ENCODE assay signal across 9 mouse cellular contexts in genomic region chr2:160744040-160744822, GRCm38 (mm10). TPM values are rescaled to one million over a fixed set of nuclear protein-coding genes. Genes with fewer than 3 reads are reported as not detected.
DNase-seq lines count a peak whose midpoint lies in the region; ATAC-seq lines count a peak whose summit lies in the region.
"Had no signal": no experiment of that assay in that cellular context is flagged by ENCODE, and none has a peak within 500 bp of the region (broad histone marks: within the 10 kb centered on the region; RNA-seq: fewer than 3 reads in every experiment).

No protein-coding gene starts in this region.

- DNase-seq in liver, embryonic 11.5 days (ENCODE audit: low spot score) = no peak
- DNase-seq in adipocyte (ENCODE audit: low spot score) = peak; percentile 66
- DNase-seq in embryo, embryonic 9.5 days (ENCODE audit: extremely low spot score) = peak; percentile 42
- DNase-seq in heart, postnatal 14 days = peak; percentile 80 to 88
- DNase-seq in lung, postnatal 10 days = peak; percentile 91
- peak; percentile 41 for DNase-seq in spleen, adult 12 weeks (ENCODE audit: low spot score)
- no peak for DNase-seq in hindbrain, embryonic 14.5 days (ENCODE audit: low spot score)

- H3K4me1 ChIP-seq in liver, embryonic 15.5 days (replicated peaks) = peaks cover 17% of the 10 kb centered on the region
- H3K4me1 ChIP-seq in liver, embryonic 11.5 days (replicated peaks; ENCODE audit: control insufficient read depth, insufficient read depth, low read length) = peaks cover 37% of the 10 kb centered on the region
- H3K4me1 ChIP-seq in hindbrain, embryonic 14.5 days (replicated peaks; ENCODE audit: control insufficient read depth, insufficient read depth, low read length) = peaks cover 18% of the 10 kb centered on the region; the same call in 1 of the 2 replicates

- intact Hi-C loops in heart, postnatal 14 days (cut with DNase I) = no loop called here

- H3K27ac ChIP-seq in liver, embryonic 15.5 days (replicated peaks) = peak overlapping the region; percentile 4; the same call in 1 of the 2 replicates
- H3K27ac ChIP-seq in liver, embryonic 11.5 days (ENCODE audit: low read depth, low read length) = no peak overlapping the region
- no peak overlapping the region for H3K27ac ChIP-seq in hindbrain, embryonic 14.5 days

- 59% methylated on average over 7 of the region's 7 CpGs for WGBS in liver, embryonic 15.5 days (ENCODE audit: insufficient replicate concordance)
- 77% methylated on average over 7 of the region's 7 CpGs for WGBS in liver, embryonic 11.5 days
- WGBS in hindbrain, embryonic 14.5 days = 83% methylated on average over 7 of the region's 7 CpGs

- ATAC-seq in liver, embryonic 15.5 days (ENCODE audit: insufficient read depth) = no peak
- ATAC-seq in liver, embryonic 11.5 days (replicated peaks; ENCODE audit: low FRiP score) = no peak
- no peak for ATAC-seq in hindbrain, embryonic 14.5 days (ENCODE audit: low FRiP score)

- no peak overlapping the region for H3K9ac ChIP-seq in liver, embryonic 15.5 days
- H3K9ac ChIP-seq in liver, embryonic 11.5 days (ENCODE audit: low read depth, low read length) = no peak overlapping the region
- no peak overlapping the region for H3K9ac ChIP-seq in hindbrain, embryonic 14.5 days

- no peaks in the 10 kb centered on the region for H3K27me3 ChIP-seq in liver, embryonic 15.5 days
- H3K27me3 ChIP-seq in liver, embryonic 11.5 days (replicated peaks; ENCODE audit: control insufficient read depth, insufficient read depth, low read length) = no peaks in the 10 kb centered on the region
- H3K27me3 ChIP-seq in hindbrain, embryonic 14.5 days (ENCODE audit: control insufficient read depth, insufficient read depth, low read length) = no peaks in the 10 kb centered on the region

- no peaks in the 10 kb centered on the region for H3K9me3 ChIP-seq in liver, embryonic 15.5 days (replicated peaks)
- H3K9me3 ChIP-seq in liver, embryonic 11.5 days (ENCODE audit: control insufficient read depth, low read length) = no peaks in the 10 kb centered on the region
- no peaks in the 10 kb centered on the region for H3K9me3 ChIP-seq in hindbrain, embryonic 14.5 days (ENCODE audit: control insufficient read depth, low read length)

- no peak overlapping the region for H3K4me2 ChIP-seq in liver, embryonic 15.5 days
- no peak overlapping the region for H3K4me2 ChIP-seq in liver, embryonic 11.5 days
- H3K4me2 ChIP-seq in hindbrain, embryonic 14.5 days (replicated peaks) = no peak overlapping the region

- H3K36me3 ChIP-seq in liver, embryonic 15.5 days (replicated peaks) = peaks cover 4% of the 10 kb centered on the region; the same call in 1 of the 2 replicates
- peaks cover 15% of the 10 kb centered on the region for H3K36me3 ChIP-seq in liver, embryonic 11.5 days (ENCODE audit: control insufficient read depth, insufficient read depth, low read length)
- peaks cover 37% of the 10 kb centered on the region for H3K36me3 ChIP-seq in hindbrain, embryonic 14.5 days (replicated peaks; ENCODE audit: control insufficient read depth, insufficient read depth)

- H3K4me3 ChIP-seq in liver, embryonic 15.5 days (replicated peaks) = no peak overlapping the region
- no peak overlapping the region for H3K4me3 ChIP-seq in liver, embryonic 11.5 days (ENCODE audit: low read depth, low read length)
- H3K4me3 ChIP-seq in hindbrain, embryonic 14.5 days (replicated peaks; ENCODE audit: low read length) = no peak overlapping the region
- H3K4me3 ChIP-seq: myocyte had no signal

RNA-seq across cellular contexts. Expression of gene Plcg1, which starts 13.1 kb away (rescaled TPM):
- polyA plus RNA-seq in liver, embryonic 15.5 days (2015; fragmentation: Nextera tagmentation; extraction: Ambion mirVana) = 4.5 and 5.2 TPM in 2 replicates
- polyA plus RNA-seq in liver, embryonic 11.5 days (2014; fragmentation: Nextera tagmentation; extraction: Ambion mirVana) = 22.3 and 27.2 TPM in 2 replicates
- 10 to 100 TPM; 85.7 to 94.4 TPM for total RNA-seq in heart, postnatal 14 days (2021)
- polyA plus RNA-seq in hindbrain, embryonic 14.5 days (2014; fragmentation: Nextera tagmentation; extraction: Ambion mirVana) = 56.3 and 62.8 TPM in 2 replicates

Comparison
In these comparisons a context has a peak if more than half of its experiments do, and no peak if none do; other contexts are left out.
1. DNase-seq: peak in adipocyte (single experiment), embryo, embryonic 9.5 days (single experiment), heart, postnatal 14 days (2 of 2), lung, postnatal 10 days (single experiment) and spleen, adult 12 weeks (single experiment); none in liver, embryonic 11.5 days (single experiment) and hindbrain, embryonic 14.5 days (single experiment).